Mouse (Mus musculus) brain, embryonic 14.5 days (tissue): Measurements from ENCODE around the gene Gm5725. TPM values are rescaled to one million over a fixed set of nuclear protein-coding genes. Genes with fewer than 3 reads are reported as not detected.
"Not testable (repeated sequence)": the region's sequence is repeated elsewhere in the genome, so short reads cannot be mapped to it uniquely, and the experiment has no call there.

Source experiments
- DNase-seq: peaks from one replicate; pipeline ENCODE4 v3.0.0-alpha.2; 2011; ENCODE audit warnings: low read depth
- polyA plus RNA-seq: library from polyadenylated mRNA; depleted of rRNA; stranded (reverse); fragments of >200 nt; gene quantifications from 2 replicates; pipeline ENCODE4 v1.2.3, GENCODE M21; 2012; rRNA removed

Gm5725 gene
- not detected in 2 replicates for polyA plus RNA-seq

- DNase-seq = not testable (repeated sequence)
Measured at GRCm38 (mm10) chr7:21844167-21844566, at the start of gene Gm5725. Gm5725 (minus strand) TSS chr7:21844267.

GRCm38 (mm10) chr7:21832051-21832450 lies 12.0 kb downstream of the Gm5725 start, which contains the start of gene Vmn1r135:
Vmn1r135 (plus strand) TSS chr7:21832351.
- DNase-seq = not testable (repeated sequence)

- DNase-seq = not testable (repeated sequence)
Measured at GRCm38 (mm10) chr7:21796628-21797027, 47.4 kb downstream of the Gm5725 start, which contains the start of gene Gm4177. Gm4177 (minus strand) TSS chr7:21796728.

Other genes starting within 250 kb of the Gm5725 start
- not detected in 2 replicates for gene Vmn1r132, start 230.2 kb downstream of the Gm5725 start, polyA plus RNA-seq
- not detected in 2 replicates for gene Gm4175, start 82.8 kb downstream of the Gm5725 start, polyA plus RNA-seq
- not detected in 2 replicates for gene Gm4177, start 47.5 kb downstream of the Gm5725 start, polyA plus RNA-seq
- not detected in 2 replicates for gene Vmn1r135, start 11.9 kb downstream of the Gm5725 start, polyA plus RNA-seq
- not detected in 2 replicates for gene Gm5891, start 77.0 kb upstream of the Gm5725 start, polyA plus RNA-seq
- not detected in 2 replicates for gene Vmn1r137, start 150.3 kb upstream of the Gm5725 start, polyA plus RNA-seq
- gene Vmn1r138, start 184.6 kb upstream of the Gm5725 start, polyA plus RNA-seq = not detected in 2 replicates
- gene Gm6176, start 212.0 kb upstream of the Gm5725 start, polyA plus RNA-seq = not detected in 2 replicates
- gene Vmn1r139, start 224.8 kb upstream of the Gm5725 start, polyA plus RNA-seq = not detected in 2 replicates